Mouse (Mus musculus): ENCODE results near the gene Lhfp.
"Not testable (repeated sequence)": the region's sequence is repeated elsewhere in the genome, so short reads cannot be mapped to it uniquely, and the experiment has no call there.

Gene Lhfp

GRCm38 (mm10) chr3:53221531-53222272 is 180.4 kb downstream of the Lhfp start:
- no peak for DNase-seq

GRCm38 (mm10) chr3:53224141-53224540 is 182.8 kb downstream of the Lhfp start:
- no peak for DNase-seq

- DNase-seq, result no peak
Measured at GRCm38 (mm10) chr3:53225774-53226173, 184.4 kb downstream of the Lhfp start.

- no peak for DNase-seq
Measured at GRCm38 (mm10) chr3:53226223-53226622, 184.9 kb downstream of the Lhfp start.

- no peak for DNase-seq
Measured at GRCm38 (mm10) chr3:53227866-53228265, 186.5 kb downstream of the Lhfp start.

GRCm38 (mm10) chr3:53230562-53230961 is 189.2 kb downstream of the Lhfp start:
- no peak for DNase-seq

GRCm38 (mm10) chr3:53231112-53231511 is 189.8 kb downstream of the Lhfp start:
- no peak for DNase-seq

GRCm38 (mm10) chr3:53232411-53232810 is 191.1 kb downstream of the Lhfp start:
- not testable (repeated sequence) for DNase-seq

- no peak for DNase-seq
Measured at GRCm38 (mm10) chr3:53234689-53235088, 193.4 kb downstream of the Lhfp start.

GRCm38 (mm10) chr3:53236471-53236870 is 195.1 kb downstream of the Lhfp start:
- no peak for DNase-seq

GRCm38 (mm10) chr3:53240150-53240549 is 198.8 kb downstream of the Lhfp start:
- no peak for DNase-seq

- DNase-seq, result no peak
Measured at GRCm38 (mm10) chr3:53245571-53246208, 204.4 kb downstream of the Lhfp start.

- DNase-seq, result no peak
Measured at GRCm38 (mm10) chr3:53247102-53247501, 205.8 kb downstream of the Lhfp start.

GRCm38 (mm10) chr3:53248158-53248874 is 207.0 kb downstream of the Lhfp start:
- no peak for DNase-seq

GRCm38 (mm10) chr3:53252556-53252955 is 211.2 kb downstream of the Lhfp start:
- DNase-seq, result no peak

GRCm38 (mm10) chr3:53253223-53253832 is 212.0 kb downstream of the Lhfp start:
- peak; percentile 4 for DNase-seq

- DNase-seq, result no peak
Measured at GRCm38 (mm10) chr3:53258657-53259158, 217.4 kb downstream of the Lhfp start.

GRCm38 (mm10) chr3:53266116-53266515 is 224.8 kb downstream of the Lhfp start:
- DNase-seq, result no peak

GRCm38 (mm10) chr3:53267046-53267445 is 225.7 kb downstream of the Lhfp start:
- DNase-seq, result no peak

GRCm38 (mm10) chr3:53273220-53273619 is 231.9 kb downstream of the Lhfp start:
- no peak for DNase-seq

- no peak for DNase-seq
Measured at GRCm38 (mm10) chr3:53277993-53278392, 236.7 kb downstream of the Lhfp start.

GRCm38 (mm10) chr3:53282005-53282404 is 240.7 kb downstream of the Lhfp start:
- DNase-seq, result not testable (repeated sequence)

- no peak for DNase-seq
Measured at GRCm38 (mm10) chr3:53284023-53284422, 242.7 kb downstream of the Lhfp start.
